Mouse (Mus musculus) kidney, embryonic 14.5 days (tissue): ENCODE measurements around the gene Cfap36. TPM values are rescaled to one million over a fixed set of nuclear protein-coding genes. Genes with fewer than 3 reads are reported as not detected.

Experiments used
- ATAC-seq: fragments of 200-750 bp; cut with Nextera tagmentation; 2 replicates; pipeline ENCODE4 v1.8.0; 2017; ENCODE audit warnings: moderate number of reproducible peaks, mild to moderate bottlenecking, moderate TSS enrichment, moderate library complexity; ENCODE audit not compliant: low FRiP score, low TSS enrichment
- H3K27ac ChIP-seq: fragments of 300-500 bp; sonication (generic); 2 replicates; pipeline ENCODE4 v1.5.1; 2014; ENCODE audit warnings: low read depth, mild to moderate bottlenecking, low read length, moderate library complexity, mixed read lengths
- H3K27me3 ChIP-seq: fragments of 300-500 bp; sonication (generic); 2 replicates; pipeline ENCODE4 v1.6.1; 2014; ENCODE audit warnings: mild to moderate bottlenecking, low read length; ENCODE audit not compliant: control insufficient read depth, insufficient read depth
- H3K36me3 ChIP-seq: fragments of 300-500 bp; sonication (generic); 2 replicates; pipeline ENCODE4 v1.6.1; 2014; ENCODE audit warnings: low read length, mixed read lengths; ENCODE audit not compliant: control insufficient read depth, insufficient read depth
- H3K4me1 ChIP-seq: fragments of 300-500 bp; sonication (generic); 2 replicates; pipeline ENCODE4 v1.6.1; 2014; ENCODE audit warnings: low read length, mixed read lengths; ENCODE audit not compliant: control insufficient read depth, insufficient read depth
- H3K4me2 ChIP-seq: fragments of 300-500 bp; sonication (generic); replicated peaks from 2 replicates; pipeline ENCODE4 v1.6.1; 2014; ENCODE audit warnings: low read depth, mild to moderate bottlenecking, low read length
- H3K4me3 ChIP-seq: fragments of 300-500 bp; sonication (generic); 2 replicates; pipeline ENCODE4 v1.5.1; 2014; ENCODE audit warnings: mild to moderate bottlenecking, low read length
- H3K9ac ChIP-seq: fragments of 300-500 bp; sonication (generic); 2 replicates; pipeline ENCODE4 v1.6.1; 2014; ENCODE audit warnings: low read depth, mild to moderate bottlenecking, low read length, moderate library complexity
- H3K9me3 ChIP-seq: fragments of 300-500 bp; sonication (generic); 2 replicates; pipeline ENCODE4 v1.6.1; 2016; ENCODE audit warnings: low read length; ENCODE audit not compliant: control insufficient read depth
- WGBS: fragments of 180-500 bp; shearing (Covaris S2); extraction: QIAGEN DNeasy Blood & Tissue Kit; methylation state at CpG from one replicate; pipeline ENCODE4 v1.1.7; 2014; 5-methylcytosine and 5-hydroxymethylcytosine counted together
- polyA plus RNA-seq: library from polyadenylated mRNA; unstranded; fragments of >200 nt; fragmentation: Nextera tagmentation; extraction: Ambion mirVana; gene quantifications from 2 replicates; pipeline ENCODE4 v1.2.1, GENCODE M21; 2014

Cfap36 gene
- polyA plus RNA-seq, 1 experiment from 2014 or later, result 62.7 TPM

GRCm38 (mm10) chr11:29172563-29173124 lies 74.6 kb downstream of the Cfap36 start, which contains the start of gene Ppp4r3b:
Gene Ppp4r3b (plus strand): TSS chr11:29172890.
- Histone ChIP-seq H3K27ac (peak within 1 kb of the TSS; percentile 97), H3K4me2 (peak within 1 kb of the TSS; percentile 69), H3K36me3 (no peaks in the 10 kb centered on the region; the same call in 1 of the 2 replicates), H3K27me3 (no peaks in the 10 kb centered on the region), H3K4me1 (peaks cover 5% of the 10 kb centered on the region; the same call in 1 of the 2 replicates), H3K9ac (peak within 1 kb of the TSS; percentile 99), H3K4me3 (peak within 1 kb of the TSS; percentile 96), H3K9me3 (no peaks in the 10 kb centered on the region)
- WGBS, result under 1% methylated on average over 50 of the region's 50 CpGs
- peak; percentile 98 for ATAC-seq

DNA sequence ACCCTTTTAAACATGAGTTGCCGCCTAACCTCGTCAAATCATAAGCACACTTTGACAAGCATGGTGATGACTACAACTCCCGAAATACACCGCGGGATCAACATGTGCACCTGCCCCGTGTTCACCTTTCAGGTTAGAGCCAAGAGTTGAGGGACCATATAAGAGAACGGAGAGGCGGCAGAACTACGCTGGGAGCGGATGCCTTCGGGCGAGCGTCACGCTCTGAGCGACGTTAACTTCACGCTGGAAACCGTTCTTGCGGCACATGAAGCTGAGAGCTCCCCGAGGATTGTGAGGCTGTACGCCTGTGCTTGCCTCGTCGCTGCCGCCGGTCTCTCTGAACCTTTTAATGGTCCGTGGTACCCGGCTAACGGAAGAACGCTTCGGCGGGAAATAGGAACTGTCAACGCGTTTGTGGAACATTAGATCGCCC lies 75.2 kb downstream of the Cfap36 start:
- H3K9me3 ChIP-seq, result no peaks in the 10 kb centered on the region
- H3K4me2 ChIP-seq, result peak overlapping the region; percentile 45
- peak; percentile 26 for ATAC-seq
- under 1% methylated on average over 34 of the region's 34 CpGs for WGBS
- peak overlapping the region; percentile 99 for H3K9ac ChIP-seq
- H3K27me3 ChIP-seq, result no peaks in the 10 kb centered on the region
- H3K27ac ChIP-seq, result peak overlapping the region; percentile 18; the same call in 1 of the 2 replicates
- H3K36me3 ChIP-seq, result no peaks in the 10 kb centered on the region
- H3K4me1 ChIP-seq, result peaks cover 5% of the 10 kb centered on the region; the same call in 1 of the 2 replicates
- H3K4me3 ChIP-seq, result peak overlapping the region; percentile 96

Other genes starting within 250 kb of the Cfap36 start
- gene Pnpt1, start 116.7 kb downstream of the Cfap36 start, polyA plus RNA-seq, result 47.2 and 55.1 TPM in 2 replicates
- 52.5 and 80.3 TPM in 2 replicates for gene Ppp4r3b, start 74.5 kb downstream of the Cfap36 start, polyA plus RNA-seq
- 24.4 and 30.6 TPM in 2 replicates for gene Ccdc88a, start 126.2 kb upstream of the Cfap36 start, polyA plus RNA-seq